Mouse (Mus musculus): ENCODE results near the gene Nepro. TPM values are rescaled to one million over a fixed set of nuclear protein-coding genes. Genes with fewer than 3 reads are reported as not detected.
A peak's percentile ranks its signal among the peaks of the same experiment; 100 is the strongest.

Gene Nepro
- polyA plus RNA-seq, 1 experiment from 2014 or later, result 4.4 TPM

- no peaks in the 10 kb centered on the region for H3K36me3 ChIP-seq (replicated peaks)
- H3K9ac ChIP-seq, result no peak overlapping the region
- peaks cover 24% of the 10 kb centered on the region for H3K4me1 ChIP-seq
- 73% methylated on average over 2 of the region's 2 CpGs for WGBS
- no peak overlapping the region for H3K4me2 ChIP-seq
- H3K4me3 ChIP-seq, result no peak overlapping the region
- no peaks in the 10 kb centered on the region for H3K27me3 ChIP-seq (replicated peaks)
- no peak overlapping the region for H3K27ac ChIP-seq
- no peak for ATAC-seq (replicated peaks)
- H3K9me3 ChIP-seq, result no peaks in the 10 kb centered on the region
Measured at GRCm38 (mm10) chr16:44691066-44691465, 33.0 kb upstream of the Nepro start.

- no peak for ATAC-seq (replicated peaks)
- 0 out of 2 replicates have a peak overlapping the region, but pooled peaks have one; percentile 12 for H3K27ac ChIP-seq
Measured at GRCm38 (mm10) chr16:44691561-44692141, 32.5 kb upstream of the Nepro start.

GRCm38 (mm10) chr16:44692541-44692940 lies 31.6 kb upstream of the Nepro start:
- Histone ChIP-seq H3K27ac (no peak overlapping the region), H3K9me3 (no peaks in the 10 kb centered on the region), H3K4me3 (no peak overlapping the region), H3K36me3 (replicated peaks) (no peaks in the 10 kb centered on the region), H3K9ac (no peak overlapping the region), H3K27me3 (replicated peaks) (no peaks in the 10 kb centered on the region), H3K4me2 (no peak overlapping the region), H3K4me1 (peaks cover 15% of the 10 kb centered on the region)
- ATAC-seq (replicated peaks), result no peak
- 100% methylated on average over 1 of the region's 1 CpGs for WGBS

More at GRCm38 (mm10) chr16:44691561-44692141, 32.5 kb upstream of the Nepro start:
- no peaks in the 10 kb centered on the region for H3K27me3 ChIP-seq (replicated peaks)
- peaks cover 24% of the 10 kb centered on the region for H3K4me1 ChIP-seq
- H3K36me3 ChIP-seq (replicated peaks), result no peaks in the 10 kb centered on the region
- no peak overlapping the region for H3K9ac ChIP-seq
- 47% methylated on average over 17 of the region's 17 CpGs for WGBS
- no peaks in the 10 kb centered on the region for H3K9me3 ChIP-seq
- peak overlapping the region; percentile 14; the same call in 1 of the 2 replicates for H3K4me2 ChIP-seq
- H3K4me3 ChIP-seq, result no peak overlapping the region

DNA sequence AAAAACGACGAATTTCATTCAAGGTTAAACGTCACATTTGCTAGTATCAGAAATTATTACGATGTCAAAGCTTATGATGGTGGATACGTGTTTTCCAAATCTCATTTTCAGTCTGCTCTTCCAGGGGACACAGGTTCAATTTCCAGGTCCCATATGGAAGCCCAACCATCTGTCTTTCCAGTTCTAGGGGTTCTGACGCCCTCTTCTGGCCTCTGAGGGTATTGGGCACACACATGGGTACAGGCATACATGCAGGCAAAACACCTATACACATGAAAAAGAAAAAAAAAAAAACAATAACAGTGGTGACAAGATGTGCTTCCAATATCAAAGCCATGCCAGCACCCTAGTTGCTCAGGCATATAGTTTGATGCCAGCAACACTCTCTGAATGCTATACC lies 30.4 kb upstream of the Nepro start:
- no peak overlapping the region for H3K9ac ChIP-seq
- peaks cover 4% of the 10 kb centered on the region for H3K4me1 ChIP-seq
- 69% methylated on average over 6 of the region's 6 CpGs for WGBS
- no peak overlapping the region for H3K4me3 ChIP-seq
- H3K27ac ChIP-seq, result no peak overlapping the region
- ATAC-seq (replicated peaks), result no peak
- no peak overlapping the region for H3K4me2 ChIP-seq
- H3K27me3 ChIP-seq (replicated peaks), result no peaks in the 10 kb centered on the region
- H3K36me3 ChIP-seq (replicated peaks), result no peaks in the 10 kb centered on the region
- H3K9me3 ChIP-seq, result no peaks in the 10 kb centered on the region

GRCm38 (mm10) chr16:44695214-44695858 lies 28.8 kb upstream of the Nepro start:
- Histone ChIP-seq H3K9ac (no peak overlapping the region), H3K4me1 (no peaks in the 10 kb centered on the region), H3K27me3 (replicated peaks) (no peaks in the 10 kb centered on the region), H3K27ac (no peak overlapping the region), H3K4me3 (no peak overlapping the region), H3K4me2 (no peak overlapping the region), H3K36me3 (replicated peaks) (no peaks in the 10 kb centered on the region), H3K9me3 (no peaks in the 10 kb centered on the region)
- no peak for ATAC-seq (replicated peaks)
- WGBS, result 88% methylated on average over 8 of the region's 8 CpGs

GRCm38 (mm10) chr16:44695859-44696620 lies 28.1 kb upstream of the Nepro start:
- H3K9me3 ChIP-seq, result no peaks in the 10 kb centered on the region
- no peak overlapping the region for H3K4me3 ChIP-seq
- H3K27ac ChIP-seq, result no peak overlapping the region
- no peak for ATAC-seq (replicated peaks)
- no peak overlapping the region for H3K4me2 ChIP-seq
- no peaks in the 10 kb centered on the region for H3K36me3 ChIP-seq (replicated peaks)
- no peaks in the 10 kb centered on the region for H3K4me1 ChIP-seq
- no peaks in the 10 kb centered on the region for H3K27me3 ChIP-seq (replicated peaks)
- 45% methylated on average over 12 of the region's 12 CpGs for WGBS
- no peak overlapping the region for H3K9ac ChIP-seq

- H3K36me3 ChIP-seq (replicated peaks), result no peaks in the 10 kb centered on the region
- no peak overlapping the region for H3K4me2 ChIP-seq
Measured at GRCm38 (mm10) chr16:44697473-44698205, 26.5 kb upstream of the Nepro start.

GRCm38 (mm10) chr16:44701155-44701554 lies 22.9 kb upstream of the Nepro start:
- Histone ChIP-seq H3K4me3 (no peak overlapping the region), H3K27ac (no peak overlapping the region), H3K9me3 (no peaks in the 10 kb centered on the region), H3K36me3 (replicated peaks) (no peaks in the 10 kb centered on the region), H3K4me1 (no peaks in the 10 kb centered on the region), H3K4me2 (no peak overlapping the region), H3K9ac (no peak overlapping the region), H3K27me3 (replicated peaks) (no peaks in the 10 kb centered on the region)
- no peak for ATAC-seq (replicated peaks)
- WGBS, result 89% methylated on average over 3 of the region's 3 CpGs

More at GRCm38 (mm10) chr16:44697473-44698205, 26.5 kb upstream of the Nepro start:
- H3K4me3 ChIP-seq, result no peak overlapping the region
- no peaks in the 10 kb centered on the region for H3K4me1 ChIP-seq
- no peak for ATAC-seq (replicated peaks)
- 89% methylated on average over 5 of the region's 5 CpGs for WGBS
- H3K9ac ChIP-seq, result no peak overlapping the region
- no peaks in the 10 kb centered on the region for H3K27me3 ChIP-seq (replicated peaks)
- no peaks in the 10 kb centered on the region for H3K9me3 ChIP-seq
- H3K27ac ChIP-seq, result no peak overlapping the region

DNA sequence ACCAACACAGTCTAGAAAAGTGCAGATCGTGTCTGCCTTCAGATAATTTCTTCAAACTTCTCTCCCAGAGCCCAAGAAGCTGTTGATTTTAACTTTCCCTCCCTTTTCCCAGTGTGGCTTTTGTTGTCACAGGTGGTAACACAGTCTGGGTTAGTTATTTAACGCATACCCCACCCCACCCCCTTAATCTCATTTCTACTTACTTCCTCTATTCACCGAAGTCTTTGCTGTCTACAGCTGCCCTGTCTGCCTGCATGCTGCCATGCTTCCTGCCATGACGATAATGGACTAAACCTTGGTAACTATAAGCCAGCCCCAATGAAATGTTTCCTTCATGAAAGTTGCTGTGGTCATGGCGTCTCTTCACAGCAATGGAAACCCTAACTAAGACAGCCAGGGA lies 21.8 kb upstream of the Nepro start:
- Histone ChIP-seq H3K4me3 (no peak overlapping the region), H3K27me3 (replicated peaks) (no peaks in the 10 kb centered on the region), H3K27ac (no peak overlapping the region), H3K9ac (no peak overlapping the region), H3K4me1 (no peaks in the 10 kb centered on the region), H3K9me3 (no peaks in the 10 kb centered on the region), H3K36me3 (replicated peaks) (no peaks in the 10 kb centered on the region), H3K4me2 (no peak overlapping the region)
- 59% methylated on average over 5 of the region's 5 CpGs for WGBS
- ATAC-seq (replicated peaks), result no peak

DNA sequence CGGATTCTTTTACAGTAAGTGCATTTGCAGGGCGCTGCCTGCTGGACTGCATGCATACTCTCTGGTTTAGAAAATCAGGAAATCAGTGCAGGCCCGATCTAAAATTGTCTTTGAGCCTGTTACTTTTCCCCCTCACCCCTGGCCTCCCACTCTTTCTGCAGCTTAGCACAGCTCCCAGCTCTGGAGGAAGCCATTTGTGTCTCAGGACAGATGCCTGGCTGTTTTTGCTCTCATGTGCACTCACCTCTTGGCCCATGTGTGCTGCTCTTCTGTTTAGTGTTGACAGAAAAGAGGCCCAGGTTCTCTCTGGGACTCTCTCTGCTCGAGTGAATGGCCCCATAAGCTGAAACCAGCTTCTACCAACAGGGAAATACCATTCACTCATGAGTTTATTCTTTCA lies 20.6 kb upstream of the Nepro start:
- 61% methylated on average over 4 of the region's 4 CpGs for WGBS

GRCm38 (mm10) chr16:44716305-44717140 lies 7.6 kb upstream of the Nepro start:
- H3K36me3 ChIP-seq (replicated peaks), result 0 out of 2 replicates have a peak, but pooled peaks cover 4% of the 10 kb centered on the region
- peak overlapping the region; percentile 28; the same call in 1 of the 2 replicates for H3K4me2 ChIP-seq
- H3K9ac ChIP-seq, result no peak overlapping the region
- H3K9me3 ChIP-seq, result no peaks in the 10 kb centered on the region
- H3K27ac ChIP-seq, result peak overlapping the region; percentile 42; the same call in 1 of the 2 replicates
- WGBS, result 23% methylated on average over 10 of the region's 10 CpGs
- H3K4me1 ChIP-seq, result peaks cover 7% of the 10 kb centered on the region; the same call in 1 of the 2 replicates
- peak; percentile 85 for ATAC-seq (replicated peaks)
- no peak overlapping the region for H3K4me3 ChIP-seq
- H3K27me3 ChIP-seq (replicated peaks), result no peaks in the 10 kb centered on the region

More for the DNA sequence above, 20.6 kb upstream of the Nepro start:
- Histone ChIP-seq H3K4me3 (no peak overlapping the region), H3K27ac (no peak overlapping the region), H3K9me3 (no peaks in the 10 kb centered on the region), H3K27me3 (replicated peaks) (no peaks in the 10 kb centered on the region), H3K36me3 (replicated peaks) (no peaks in the 10 kb centered on the region), H3K4me1 (no peaks in the 10 kb centered on the region), H3K9ac (no peak overlapping the region), H3K4me2 (no peak overlapping the region)
- ATAC-seq (replicated peaks), result no peak

All from midbrain, embryonic 15.5 days (tissue).